Mouse (Mus musculus) embryonic facial prominence, embryonic 12.5 days (tissue): ENCODE data around the gene Jmjd7. TPM values are rescaled to one million over a fixed set of nuclear protein-coding genes. Genes with fewer than 3 reads are reported as not detected.
A peak's percentile ranks its signal among the peaks of the same experiment; 100 is the strongest.

Experiments
- ATAC-seq: fragments of 200-750 bp; cut with Nextera tagmentation; 2 replicates; pipeline ENCODE4 v1.8.0; 2017; ENCODE audit not compliant: insufficient number of reproducible peaks, insufficient read depth, low FRiP score, low TSS enrichment
- H3K27ac ChIP-seq: fragments of 300-500 bp; sonication (generic); 2 replicates; pipeline ENCODE4 v1.5.1; 2016; ENCODE audit warnings: mild to moderate bottlenecking
- H3K27me3 ChIP-seq: fragments of 300-500 bp; sonication (generic); 2 replicates; pipeline ENCODE4 v1.6.1; 2016; ENCODE audit warnings: mild to moderate bottlenecking, moderate library complexity
- H3K36me3 ChIP-seq: fragments of 300-500 bp; sonication (generic); 2 replicates; pipeline ENCODE4 v1.6.1; 2016; ENCODE audit warnings: mild to moderate bottlenecking
- H3K4me1 ChIP-seq: fragments of 300-500 bp; sonication (generic); 2 replicates; pipeline ENCODE4 v1.6.1; 2016
- H3K4me2 ChIP-seq: fragments of 300-500 bp; sonication (generic); replicated peaks from 2 replicates; pipeline ENCODE4 v1.6.1; 2016; ENCODE audit warnings: mild to moderate bottlenecking, moderate library complexity
- H3K4me3 ChIP-seq: fragments of 300-500 bp; sonication (generic); 2 replicates; pipeline ENCODE4 v1.5.1; 2016; ENCODE audit warnings: mild to moderate bottlenecking
- H3K9ac ChIP-seq: fragments of 300-500 bp; sonication (generic); 2 replicates; pipeline ENCODE4 v1.6.1; 2016; ENCODE audit warnings: mild to moderate bottlenecking, moderate library complexity
- H3K9me3 ChIP-seq: fragments of 300-500 bp; sonication (generic); 2 replicates; pipeline ENCODE4 v1.6.1; 2016; ENCODE audit warnings: mild to moderate bottlenecking, moderate library complexity
- WGBS: fragments of 180-500 bp; shearing (Covaris S2); methylation state at CpG from one replicate; pipeline ENCODE4 v1.1.7; 2016; 5-methylcytosine and 5-hydroxymethylcytosine counted together
- polyA plus RNA-seq: library from polyadenylated mRNA; unstranded; fragments of >200 nt; fragmentation: Nextera tagmentation; extraction: Ambion mirVana; gene quantifications from 2 replicates; pipeline ENCODE4 v1.2.1, GENCODE M21; 2016

Gene Jmjd7
- polyA plus RNA-seq = 19.0 and 24.1 TPM in 2 replicates

DNA sequence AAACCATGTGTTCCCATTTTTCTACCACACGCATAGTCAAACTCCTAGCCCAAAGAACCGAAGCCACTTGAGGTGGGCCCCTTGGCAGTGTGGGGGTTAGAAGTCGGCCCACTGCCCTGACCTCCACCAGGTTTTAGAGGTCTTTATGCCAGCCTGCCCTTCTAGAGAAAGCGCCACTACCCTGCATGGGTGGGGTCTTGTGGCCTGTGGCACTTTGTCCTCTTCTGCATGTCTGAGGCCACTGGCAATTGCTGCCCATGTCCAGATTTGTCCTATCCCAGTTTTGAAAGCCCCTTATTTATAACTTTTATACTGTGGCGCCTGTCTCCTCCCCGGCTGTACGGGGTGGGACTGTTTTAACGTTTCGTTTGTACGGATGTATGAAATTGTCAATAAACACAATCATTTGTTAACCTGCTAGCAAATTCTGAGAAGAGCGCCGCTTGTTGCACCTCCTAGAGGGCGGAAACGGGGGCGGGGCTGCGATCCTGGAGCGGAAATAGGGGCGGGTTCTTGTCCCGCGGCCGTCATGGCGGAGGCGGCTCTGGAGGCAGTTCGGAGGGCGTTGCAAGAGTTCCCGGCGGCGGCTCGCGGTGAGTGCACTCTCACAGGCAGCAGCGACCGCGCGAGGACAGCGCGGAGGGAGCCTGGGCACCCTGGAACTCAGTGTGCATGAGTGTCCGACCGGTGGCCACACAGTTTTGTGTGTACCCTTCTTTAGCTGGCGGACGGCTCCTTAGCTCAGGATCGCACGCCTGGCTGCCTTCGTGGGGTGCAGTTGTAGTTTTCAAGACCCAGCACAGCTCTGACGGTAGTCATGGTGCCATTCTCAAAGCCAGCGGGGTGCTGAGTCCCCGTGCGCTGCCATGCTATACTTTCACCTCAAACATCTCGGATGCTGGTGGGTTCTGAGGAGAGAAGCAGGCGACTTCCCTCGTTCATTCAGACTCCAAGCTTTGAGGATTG, at the start of gene Jmjd7, which contains the start of gene Gm28042:
Gene Jmjd7, plus strand, starts transcription at position 500 of the 966 bp plus-strand sequence.
Gene Gm28042, plus strand, starts transcription at position 510 of the 966 bp plus-strand sequence.
- H3K9me3 ChIP-seq = no peaks in the 10 kb centered on the region
- peaks cover 53% of the 10 kb centered on the region for H3K36me3 ChIP-seq
- 6% methylated on average over 50 of the region's 50 CpGs for WGBS
- H3K4me3 ChIP-seq = peak within 1 kb of the TSS; percentile 75
- H3K4me1 ChIP-seq = peaks cover 11% of the 10 kb centered on the region
- H3K4me2 ChIP-seq = peak within 1 kb of the TSS; percentile 70
- peak within 1 kb of the TSS; percentile 91 for H3K27ac ChIP-seq
- peak within 1 kb of the TSS; percentile 75 for H3K9ac ChIP-seq
- ATAC-seq = peak; percentile 74
- no peaks in the 10 kb centered on the region for H3K27me3 ChIP-seq

DNA sequence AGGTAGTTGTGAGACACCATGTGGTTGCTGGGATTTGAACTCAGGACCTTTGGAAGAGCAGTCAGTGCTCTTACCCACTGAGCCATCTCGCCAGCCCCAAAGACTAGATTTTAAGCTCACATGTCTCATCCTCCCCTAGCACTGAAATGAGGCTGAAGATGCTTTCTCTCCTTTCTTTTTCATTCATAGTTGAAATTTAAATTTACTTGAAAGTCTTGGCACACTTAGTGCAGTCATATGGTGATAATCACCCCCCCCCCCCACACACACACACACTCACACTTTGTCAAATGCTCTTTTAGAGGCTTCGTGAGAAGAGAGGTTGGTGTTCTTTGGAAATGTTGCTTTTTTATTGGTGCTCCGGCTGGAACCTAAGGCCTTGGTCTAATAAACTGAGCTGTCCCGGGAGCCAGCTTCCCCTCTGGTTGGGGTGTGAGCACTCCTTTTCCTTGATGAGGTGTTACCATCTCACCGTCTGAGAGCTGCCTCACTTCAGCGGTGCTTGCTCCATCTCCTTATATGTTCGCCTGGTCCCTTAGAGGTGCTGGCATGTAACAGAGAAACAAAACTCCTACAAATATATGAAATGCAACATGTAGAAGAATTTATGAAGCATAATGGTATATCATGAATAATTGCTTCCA, 46.8 kb upstream of the Jmjd7 start:
- Histone ChIP-seq H3K4me1 (peaks cover 4% of the 10 kb centered on the region), H3K27me3 (no peaks in the 10 kb centered on the region), H3K36me3 (no peaks in the 10 kb centered on the region), H3K4me3 (no peak overlapping the region), H3K4me2 (no peak overlapping the region), H3K27ac (no peak overlapping the region), H3K9ac (no peak overlapping the region), H3K9me3 (no peaks in the 10 kb centered on the region)
- WGBS = 90% methylated on average over 7 of the region's 7 CpGs
- ATAC-seq = no peak

DNA sequence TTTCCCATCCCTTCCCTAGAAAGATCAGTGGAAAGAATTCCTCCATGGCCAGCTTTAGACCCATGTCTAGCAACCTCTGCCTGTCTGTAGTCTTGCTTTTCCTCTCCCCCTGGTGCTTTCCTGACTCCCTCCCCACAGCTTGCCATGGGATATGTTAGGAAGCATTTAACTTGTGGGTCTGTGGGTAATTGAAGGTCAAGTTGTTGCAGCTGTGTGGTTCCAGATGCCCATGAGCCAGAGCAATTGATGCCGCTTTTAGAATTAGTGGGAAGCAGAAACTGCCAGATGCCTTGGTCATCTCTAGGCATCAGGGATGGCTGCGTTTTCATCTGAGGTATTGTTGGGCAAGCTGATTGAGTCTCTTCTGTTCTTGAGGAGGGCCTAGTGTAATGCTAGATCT, 45.7 kb upstream of the Jmjd7 start:
- H3K27ac ChIP-seq = 0 out of 2 replicates have a peak overlapping the region, but pooled peaks have one; percentile 17
- WGBS = 27% methylated on average over 2 of the region's 2 CpGs
- H3K4me1 ChIP-seq = peaks cover 4% of the 10 kb centered on the region
- ATAC-seq = no peak
- no peaks in the 10 kb centered on the region for H3K9me3 ChIP-seq
- H3K9ac ChIP-seq = no peak overlapping the region
- H3K4me3 ChIP-seq = no peak overlapping the region
- H3K4me2 ChIP-seq = no peak overlapping the region
- no peaks in the 10 kb centered on the region for H3K36me3 ChIP-seq
- no peaks in the 10 kb centered on the region for H3K27me3 ChIP-seq

DNA sequence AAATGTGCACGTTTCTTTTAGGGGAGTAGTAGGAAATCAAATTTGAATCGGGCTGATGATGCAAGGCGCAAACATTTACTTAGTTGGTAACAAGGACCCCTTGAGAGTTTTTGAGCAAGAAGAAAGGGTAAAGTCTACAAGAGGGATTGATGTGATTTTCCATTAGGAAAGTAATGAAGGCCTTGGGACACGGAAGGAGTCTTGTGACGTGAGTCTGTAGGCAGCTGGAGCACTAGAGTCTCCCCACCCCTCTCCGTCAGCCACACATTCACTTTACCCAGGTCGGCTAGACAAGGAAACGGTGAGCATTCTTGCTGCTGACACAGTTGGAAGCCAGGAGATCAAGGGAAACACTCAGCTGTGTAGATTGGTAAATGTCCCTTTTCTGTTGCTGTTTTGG, 41.4 kb upstream of the Jmjd7 start:
- no peaks in the 10 kb centered on the region for H3K9me3 ChIP-seq
- no peak overlapping the region for H3K9ac ChIP-seq
- peaks cover 4% of the 10 kb centered on the region; the same call in 1 of the 2 replicates for H3K4me1 ChIP-seq
- no peak for ATAC-seq
- no peaks in the 10 kb centered on the region for H3K36me3 ChIP-seq
- 77% methylated on average over 8 of the region's 8 CpGs for WGBS
- H3K4me2 ChIP-seq = no peak overlapping the region
- no peaks in the 10 kb centered on the region for H3K27me3 ChIP-seq
- no peak overlapping the region for H3K4me3 ChIP-seq
- H3K27ac ChIP-seq = no peak overlapping the region

DNA sequence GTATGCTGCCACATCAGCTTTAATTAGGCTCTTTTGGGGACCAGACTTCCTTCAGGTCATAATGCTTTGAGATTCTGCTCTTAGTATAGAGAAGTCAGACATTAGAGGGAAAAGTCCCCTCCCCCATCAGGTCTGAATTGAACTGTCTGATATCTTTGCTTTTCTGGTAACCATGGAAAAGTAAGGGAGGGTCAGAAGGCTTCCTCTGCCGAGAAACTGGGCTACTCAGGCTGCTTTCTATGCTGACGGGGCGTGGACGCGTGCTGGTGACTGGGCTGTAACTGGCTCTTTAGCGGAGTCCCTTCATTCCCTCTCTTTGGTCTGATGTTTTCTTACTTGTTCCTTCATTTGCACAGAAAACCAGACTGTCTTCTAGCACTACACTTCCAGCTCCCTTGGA, 40.9 kb upstream of the Jmjd7 start:
- no peak for ATAC-seq
- Histone ChIP-seq H3K9me3 (no peaks in the 10 kb centered on the region), H3K36me3 (no peaks in the 10 kb centered on the region), H3K4me2 (no peak overlapping the region), H3K4me3 (no peak overlapping the region), H3K27ac (no peak overlapping the region), H3K9ac (no peak overlapping the region), H3K4me1 (peaks cover 4% of the 10 kb centered on the region; the same call in 1 of the 2 replicates), H3K27me3 (no peaks in the 10 kb centered on the region)
- 77% methylated on average over 6 of the region's 6 CpGs for WGBS

DNA sequence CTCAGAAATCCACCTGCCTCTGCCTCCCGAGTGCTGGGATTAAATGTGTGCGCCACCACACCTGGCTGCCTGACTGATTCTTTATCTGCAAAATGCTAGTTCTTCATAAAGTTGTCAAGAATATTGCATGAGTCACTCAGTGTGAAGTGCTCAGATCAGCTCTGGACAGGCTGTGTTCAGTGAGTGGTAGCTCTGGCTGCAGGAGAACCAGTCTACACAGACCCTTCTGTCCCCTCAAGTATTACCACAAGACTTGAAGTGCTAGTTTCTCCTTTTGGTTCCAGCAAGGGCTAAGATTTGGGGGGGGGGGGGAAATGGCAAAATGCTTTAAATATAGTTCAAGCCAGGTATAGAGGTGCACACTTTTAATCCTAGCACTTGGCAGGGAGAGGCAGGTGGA, 39.8 kb upstream of the Jmjd7 start:
- Histone ChIP-seq H3K9ac (no peak overlapping the region), H3K4me1 (no peaks in the 10 kb centered on the region), H3K36me3 (no peaks in the 10 kb centered on the region), H3K27me3 (no peaks in the 10 kb centered on the region), H3K4me3 (no peak overlapping the region), H3K27ac (no peak overlapping the region), H3K4me2 (no peak overlapping the region), H3K9me3 (no peaks in the 10 kb centered on the region)
- WGBS = 97% methylated on average over 2 of the region's 2 CpGs
- ATAC-seq = no peak

DNA sequence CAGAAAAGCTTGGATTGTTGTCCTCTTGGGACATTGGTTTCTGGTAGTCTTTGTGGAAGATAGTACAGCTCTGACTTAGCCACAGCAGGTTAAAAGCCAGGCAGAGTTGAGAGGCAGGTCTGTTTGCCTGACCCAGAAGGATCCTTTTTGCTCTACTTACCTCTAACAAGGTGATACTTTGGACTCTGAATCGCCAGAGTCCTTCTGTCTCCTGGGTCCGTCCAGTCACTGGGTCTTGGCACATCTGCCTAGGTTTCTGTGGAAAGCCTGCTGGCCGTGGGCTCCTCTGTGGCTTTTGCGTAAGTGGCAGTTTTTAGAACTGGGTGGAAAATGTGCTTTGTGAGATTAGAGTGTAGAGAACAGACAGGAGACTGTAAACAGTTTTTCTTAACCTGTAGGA, 38.3 kb upstream of the Jmjd7 start:
- Histone ChIP-seq H3K4me1 (no peaks in the 10 kb centered on the region), H3K9ac (no peak overlapping the region), H3K9me3 (no peaks in the 10 kb centered on the region), H3K4me2 (no peak overlapping the region), H3K4me3 (no peak overlapping the region), H3K27ac (no peak overlapping the region), H3K36me3 (no peaks in the 10 kb centered on the region), H3K27me3 (no peaks in the 10 kb centered on the region)
- 84% methylated on average over 4 of the region's 4 CpGs for WGBS
- no peak for ATAC-seq

DNA sequence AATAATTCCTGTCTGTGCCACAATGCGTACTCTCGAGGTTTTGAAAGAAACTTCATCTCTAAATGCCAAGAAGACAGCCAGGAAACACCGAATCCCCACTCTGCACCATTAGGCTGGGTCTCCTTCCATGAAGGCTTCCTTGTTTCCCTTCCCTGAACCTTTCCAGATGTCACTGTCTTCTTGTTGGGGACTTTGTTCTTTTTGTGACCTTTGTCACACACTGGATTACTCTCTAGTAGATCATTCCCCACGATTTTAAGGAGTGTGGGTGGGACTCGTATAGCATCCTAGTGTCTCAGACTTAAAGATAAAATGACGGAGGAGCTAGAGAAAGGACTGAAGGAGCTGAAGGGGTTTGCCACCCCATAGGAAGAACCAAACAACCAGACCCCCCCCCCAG, 36.4 kb upstream of the Jmjd7 start:
- no peak overlapping the region for H3K9ac ChIP-seq
- ATAC-seq = no peak
- WGBS = 73% methylated on average over 6 of the region's 6 CpGs
- no peaks in the 10 kb centered on the region for H3K9me3 ChIP-seq
- H3K4me3 ChIP-seq = no peak overlapping the region
- no peak overlapping the region for H3K4me2 ChIP-seq
- no peaks in the 10 kb centered on the region for H3K36me3 ChIP-seq
- no peaks in the 10 kb centered on the region for H3K27me3 ChIP-seq
- no peak overlapping the region for H3K27ac ChIP-seq
- H3K4me1 ChIP-seq = peaks cover 11% of the 10 kb centered on the region

DNA sequence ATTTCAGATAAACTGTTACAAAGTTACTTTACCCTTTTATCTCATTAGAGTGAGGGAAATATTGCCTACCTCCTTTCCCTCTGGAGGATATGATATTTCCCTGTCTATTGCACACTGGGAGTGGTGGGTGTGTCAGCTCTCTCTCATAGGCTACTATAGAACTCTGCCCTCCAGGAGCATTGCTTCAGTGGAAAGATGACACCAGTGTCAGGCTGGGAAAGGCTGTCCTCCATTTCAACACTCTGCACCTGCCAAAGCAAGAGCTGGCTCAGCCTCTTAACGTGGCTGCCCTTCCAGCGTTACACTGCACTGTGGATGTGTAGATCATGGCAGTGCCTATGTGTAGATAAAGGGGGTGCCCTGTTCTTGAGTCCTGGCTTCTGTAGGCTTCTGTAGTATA, 34.9 kb upstream of the Jmjd7 start:
- peaks cover 25% of the 10 kb centered on the region for H3K4me1 ChIP-seq
- 66% methylated on average over 2 of the region's 2 CpGs for WGBS
- H3K4me2 ChIP-seq = no peak overlapping the region
- no peaks in the 10 kb centered on the region for H3K36me3 ChIP-seq
- H3K9me3 ChIP-seq = no peaks in the 10 kb centered on the region
- no peak for ATAC-seq
- no peak overlapping the region for H3K4me3 ChIP-seq
- H3K27me3 ChIP-seq = no peaks in the 10 kb centered on the region
- no peak overlapping the region for H3K9ac ChIP-seq
- H3K27ac ChIP-seq = no peak overlapping the region

DNA sequence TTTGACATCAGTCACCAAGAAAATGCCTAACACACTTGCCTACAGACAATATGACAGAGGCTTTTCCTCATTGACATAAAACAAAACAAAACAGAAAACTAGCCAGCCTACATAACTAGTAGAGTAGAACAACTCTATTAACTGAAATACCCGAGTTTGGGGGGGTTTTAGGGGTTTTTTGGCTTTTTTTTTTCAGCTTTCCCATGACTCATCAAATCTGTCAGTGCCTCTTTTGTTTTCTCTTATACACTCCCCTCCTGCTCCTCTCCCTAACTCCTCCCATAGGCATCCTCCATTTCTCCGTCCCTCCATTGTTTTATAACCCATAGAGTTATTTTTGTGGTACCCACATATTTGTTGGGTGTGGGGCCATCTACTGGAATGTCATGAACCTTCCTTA, 33.8 kb upstream of the Jmjd7 start:
- H3K36me3 ChIP-seq = no peaks in the 10 kb centered on the region
- no peak overlapping the region for H3K4me3 ChIP-seq
- no peak overlapping the region for H3K4me2 ChIP-seq
- no peak overlapping the region for H3K9ac ChIP-seq
- 51% methylated on average over 2 of the region's 2 CpGs for WGBS
- no peak for ATAC-seq
- H3K4me1 ChIP-seq = peaks cover 26% of the 10 kb centered on the region
- H3K27ac ChIP-seq = no peak overlapping the region
- no peaks in the 10 kb centered on the region for H3K27me3 ChIP-seq
- no peaks in the 10 kb centered on the region for H3K9me3 ChIP-seq

DNA sequence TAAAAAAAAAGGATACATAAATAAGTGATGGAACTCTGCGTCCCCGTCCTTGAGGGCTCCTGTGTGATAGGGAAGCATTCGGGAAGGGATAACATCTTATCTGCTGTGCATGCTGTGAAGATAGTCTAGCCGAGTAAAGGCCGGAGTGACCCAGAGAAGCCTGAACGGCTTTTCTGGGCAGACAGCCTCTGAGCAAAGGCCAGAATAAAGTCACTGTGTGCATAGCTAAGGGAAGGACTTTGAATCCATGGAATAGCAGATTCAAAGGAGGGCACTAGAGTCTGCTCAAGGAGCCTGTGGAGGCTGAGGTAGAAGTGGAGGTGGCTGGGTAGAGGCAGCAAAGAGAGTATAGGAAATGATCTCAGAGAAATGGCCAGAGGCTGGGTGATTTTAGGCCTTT, 32.4 kb upstream of the Jmjd7 start:
- H3K4me3 ChIP-seq = no peak overlapping the region
- peaks cover 26% of the 10 kb centered on the region for H3K4me1 ChIP-seq
- WGBS = 88% methylated on average over 6 of the region's 6 CpGs
- no peaks in the 10 kb centered on the region for H3K9me3 ChIP-seq
- 0 out of 2 replicates have a peak, but pooled peaks cover 2% of the 10 kb centered on the region for H3K36me3 ChIP-seq
- no peak overlapping the region for H3K4me2 ChIP-seq
- H3K27me3 ChIP-seq = no peaks in the 10 kb centered on the region
- H3K9ac ChIP-seq = no peak overlapping the region
- ATAC-seq = no peak
- peak overlapping the region; percentile 94 for H3K27ac ChIP-seq
